Mouse (Mus musculus) liver, postnatal 0 days (tissue): ENCODE data around the gene Camta1. TPM values are rescaled to one million over a fixed set of nuclear protein-coding genes. Genes with fewer than 3 reads are reported as not detected.
A peak's percentile ranks its signal among the peaks of the same experiment; 100 is the strongest.

Source experiments
- ATAC-seq: fragments of 200-750 bp; cut with Nextera tagmentation; 2 replicates; pipeline ENCODE4 v1.8.0; 2017; ENCODE audit warnings: mild to moderate bottlenecking, moderate library complexity
- DNase-seq: peaks from one replicate; pipeline ENCODE4 v3.0.0-alpha.2; 2016
- H3K27ac ChIP-seq: fragments of 300-500 bp; sonication (generic); 2 replicates; pipeline ENCODE4 v1.5.1; 2014; ENCODE audit warnings: antibody characterized with exemption, moderate library complexity, mild to moderate bottlenecking, low read depth
- H3K27me3 ChIP-seq: fragments of 300-500 bp; sonication (generic); 2 replicates; pipeline ENCODE4 v1.6.1; 2014; ENCODE audit warnings: low read length, control low read depth, mixed read lengths; ENCODE audit not compliant: insufficient read depth
- H3K36me3 ChIP-seq: fragments of 300-500 bp; sonication (generic); replicated peaks from 2 replicates; pipeline ENCODE4 v1.6.1; 2014; ENCODE audit warnings: mild to moderate bottlenecking, control low read depth, low read length, moderate library complexity, mixed read lengths; ENCODE audit not compliant: insufficient read depth
- H3K4me1 ChIP-seq: fragments of 300-500 bp; sonication (generic); 2 replicates; pipeline ENCODE4 v1.6.1; 2014; ENCODE audit warnings: antibody characterized with exemption, mild to moderate bottlenecking, control low read depth; ENCODE audit not compliant: insufficient read depth
- H3K4me2 ChIP-seq: fragments of 300-500 bp; sonication (generic); 2 replicates; pipeline ENCODE4 v1.6.1; 2014; ENCODE audit warnings: low read depth, mild to moderate bottlenecking, low read length, moderate library complexity, mixed read lengths
- H3K4me3 ChIP-seq: fragments of 300-500 bp; sonication (generic); 2 replicates; pipeline ENCODE4 v1.5.1; 2014; ENCODE audit warnings: low read depth, low read length
- H3K9ac ChIP-seq: fragments of 300-500 bp; sonication (generic); replicated peaks from 2 replicates; pipeline ENCODE4 v1.6.1; 2014; ENCODE audit warnings: mild to moderate bottlenecking, moderate library complexity
- H3K9me3 ChIP-seq: fragments of 300-500 bp; sonication (generic); 2 replicates; pipeline ENCODE4 v1.6.1; 2016; ENCODE audit warnings: mild to moderate bottlenecking, control low read depth, low read length, mixed read lengths
- CTCF ChIP-seq: sonication (generic); IDR thresholded peaks from 2 replicates; pipeline ENCODE4 v1.5.1; 2016; ENCODE audit warnings: antibody characterized with exemption, low read depth
- EP300 ChIP-seq: IDR thresholded peaks from 2 replicates; pipeline ENCODE4 v1.6.1; 2016; ENCODE audit warnings: antibody characterized with exemption, low read depth, mild to moderate bottlenecking
- WGBS: fragments of 180-500 bp; shearing (Covaris S2); extraction: QIAGEN DNeasy Blood & Tissue Kit; methylation state at CpG from one replicate; pipeline ENCODE4 v1.1.7; 2014; ENCODE audit not compliant: insufficient replicate concordance; 5-methylcytosine and 5-hydroxymethylcytosine counted together
- polyA plus RNA-seq: library from polyadenylated mRNA; unstranded; fragments of >200 nt; fragmentation: Nextera tagmentation; extraction: Ambion mirVana; gene quantifications from 2 replicates; pipeline ENCODE4 v1.2.1, GENCODE M21; 2015

The Camta1 gene
- polyA plus RNA-seq, 1 experiment from 2014 or later = 48.3 TPM

GRCm38 (mm10) chr4:150870963-150871391, 990.7 kb downstream of the Camta1 start:
- peaks cover 17% of the 10 kb centered on the region for H3K4me1 ChIP-seq
- WGBS = 69% methylated on average over 13 of the region's 13 CpGs
- no peak overlapping the region for H3K4me3 ChIP-seq
- DNase-seq = no peak
- H3K27me3 ChIP-seq = no peaks in the 10 kb centered on the region
- TF ChIP-seq EP300 (no peak), CTCF (no peak)
- no peak for ATAC-seq
- peaks cover 20% of the 10 kb centered on the region for H3K36me3 ChIP-seq
- no peak overlapping the region for H3K4me2 ChIP-seq
- no peaks in the 10 kb centered on the region for H3K9me3 ChIP-seq
- no peak overlapping the region for H3K9ac ChIP-seq
- H3K27ac ChIP-seq = peak overlapping the region; percentile 81

- H3K36me3 ChIP-seq = peaks cover 26% of the 10 kb centered on the region
- no peak overlapping the region for H3K4me3 ChIP-seq
- WGBS = 45% methylated on average over 17 of the region's 17 CpGs
- ATAC-seq = peak; percentile 16
- H3K4me1 ChIP-seq = peaks cover 9% of the 10 kb centered on the region
- H3K9ac ChIP-seq = no peak overlapping the region
- no peak overlapping the region for H3K4me2 ChIP-seq
- peak overlapping the region; percentile 13; the same call in 1 of the 2 replicates for H3K27ac ChIP-seq
- DNase-seq = peak; percentile 62
- H3K9me3 ChIP-seq = no peaks in the 10 kb centered on the region
- H3K27me3 ChIP-seq = no peaks in the 10 kb centered on the region
- TF ChIP-seq EP300 = no peak
Measured at GRCm38 (mm10) chr4:150869276-150870197, 992.1 kb downstream of the Camta1 start.

- TF ChIP-seq EP300 (no peak), CTCF (no peak)
- 67% methylated on average over 2 of the region's 2 CpGs for WGBS
- ATAC-seq = no peak
- H3K4me1 ChIP-seq = peaks cover 9% of the 10 kb centered on the region
- H3K9me3 ChIP-seq = no peaks in the 10 kb centered on the region
- no peak overlapping the region for H3K9ac ChIP-seq
- DNase-seq = no peak
- no peak overlapping the region for H3K4me3 ChIP-seq
- H3K4me2 ChIP-seq = no peak overlapping the region
- 0 out of 2 replicates have a peak overlapping the region, but pooled peaks have one; percentile 13 for H3K27ac ChIP-seq
- H3K36me3 ChIP-seq = peaks cover 30% of the 10 kb centered on the region
- no peaks in the 10 kb centered on the region for H3K27me3 ChIP-seq
Measured at GRCm38 (mm10) chr4:150868859-150869258, 992.8 kb downstream of the Camta1 start.

GRCm38 (mm10) chr4:150868161-150868560, 993.5 kb downstream of the Camta1 start:
- TF ChIP-seq CTCF (no peak), EP300 (no peak)
- Histone ChIP-seq H3K27ac (no peak overlapping the region), H3K9ac (no peak overlapping the region), H3K27me3 (no peaks in the 10 kb centered on the region), H3K36me3 (peaks cover 33% of the 10 kb centered on the region), H3K4me1 (peaks cover 9% of the 10 kb centered on the region), H3K4me2 (no peak overlapping the region), H3K9me3 (no peaks in the 10 kb centered on the region), H3K4me3 (no peak overlapping the region)
- DNase-seq (no peak), ATAC-seq (no peak)
- WGBS = 73% methylated on average over 6 of the region's 6 CpGs

Other genes starting within 250 kb of the Camta1 start
- gene Dnajc11, start 71.8 kb upstream of the Camta1 start, polyA plus RNA-seq = 28.8 and 29.2 TPM in 2 replicates
- 5.7 and 6.8 TPM in 2 replicates for gene Thap3, start 127.1 kb upstream of the Camta1 start, polyA plus RNA-seq
- gene Phf13, start 134.4 kb upstream of the Camta1 start, polyA plus RNA-seq = 3.6 and 4.1 TPM in 2 replicates
- 4.2 TPM in 2 replicates for gene Klhl21, start 146.9 kb upstream of the Camta1 start, polyA plus RNA-seq
- 7.4 and 8.5 TPM in 2 replicates for gene Zbtb48, start 165.8 kb upstream of the Camta1 start, polyA plus RNA-seq
- 0.07 TPM in 2 replicates for gene Tas1r1, start 176.7 kb upstream of the Camta1 start, polyA plus RNA-seq
- gene Nol9, start 177.4 kb upstream of the Camta1 start, polyA plus RNA-seq = 8.0 and 8.5 TPM in 2 replicates
- 1.8 and 2.1 TPM in 2 replicates for gene Plekhg5, start 210.6 kb upstream of the Camta1 start, polyA plus RNA-seq